Mouse (Mus musculus): Measurements from ENCODE around the gene Pnmal1.
A peak's percentile ranks its signal among the peaks of the same experiment; 100 is the strongest.

The Pnmal1 gene

GRCm38 (mm10) chr7:16924037-16924834, 35.2 kb upstream of the Pnmal1 start, which contains the start of gene Calm3:
Gene Calm3 (minus strand): TSS chr7:16924114.
- DNase-seq (ENCODE audit: low read depth, low spot score): peak; percentile 100

- DNase-seq (ENCODE audit: low read depth, low spot score): no peak
Observed at GRCm38 (mm10) chr7:16928341-16928740, 31.1 kb upstream of the Pnmal1 start.

GRCm38 (mm10) chr7:16930850-16931249, 28.6 kb upstream of the Pnmal1 start:
- peak; percentile 77 for DNase-seq (ENCODE audit: low read depth, low spot score)

GRCm38 (mm10) chr7:16931968-16932627, 27.4 kb upstream of the Pnmal1 start:
- DNase-seq (ENCODE audit: low read depth, low spot score): peak; percentile 93

- peak; percentile 56 for DNase-seq (ENCODE audit: low read depth, low spot score)
Observed at GRCm38 (mm10) chr7:16932704-16933577, 26.5 kb upstream of the Pnmal1 start.

- DNase-seq (ENCODE audit: low read depth, low spot score): no peak
Observed at GRCm38 (mm10) chr7:16937312-16937711, 22.2 kb upstream of the Pnmal1 start.

- DNase-seq (ENCODE audit: low read depth, low spot score): no peak
Observed at GRCm38 (mm10) chr7:16938117-16938791, 21.2 kb upstream of the Pnmal1 start.

GRCm38 (mm10) chr7:16940292-16940691, 19.2 kb upstream of the Pnmal1 start:
- no peak for DNase-seq (ENCODE audit: low read depth, low spot score)

- no peak for DNase-seq (ENCODE audit: low read depth, low spot score)
Observed at GRCm38 (mm10) chr7:16942861-16943260, 16.6 kb upstream of the Pnmal1 start.

GRCm38 (mm10) chr7:16944061-16944807, 15.2 kb upstream of the Pnmal1 start, which contains the start of gene Pnmal2:
Gene Pnmal2 (plus strand): TSS chr7:16944682.
- DNase-seq (ENCODE audit: low read depth, low spot score): peak; percentile 95

GRCm38 (mm10) chr7:16944808-16945315, 14.6 kb upstream of the Pnmal1 start:
- no peak for DNase-seq (ENCODE audit: low read depth, low spot score)

GRCm38 (mm10) chr7:16945419-16945818, 14.1 kb upstream of the Pnmal1 start:
- no peak for DNase-seq (ENCODE audit: low read depth, low spot score)

GRCm38 (mm10) chr7:16946441-16947348, 12.8 kb upstream of the Pnmal1 start:
- DNase-seq (ENCODE audit: low read depth, low spot score): no peak

GRCm38 (mm10) chr7:16947349-16947895, 12.1 kb upstream of the Pnmal1 start:
- DNase-seq (ENCODE audit: low read depth, low spot score): no peak

- DNase-seq (ENCODE audit: low read depth, low spot score): no peak
Observed at GRCm38 (mm10) chr7:16947959-16948361, 11.5 kb upstream of the Pnmal1 start.

- no peak for DNase-seq (ENCODE audit: low read depth, low spot score)
Observed at GRCm38 (mm10) chr7:16948923-16949458, 10.5 kb upstream of the Pnmal1 start.

GRCm38 (mm10) chr7:16949908-16950841, 9.3 kb upstream of the Pnmal1 start:
- DNase-seq (ENCODE audit: low read depth, low spot score): peak; percentile 80

All from mesoderm, embryonic 11.5 days (tissue).